ENCODE assay signal across 11 mouse cellular contexts in genomic region chr17:81579728-81580425, GRCm38 (mm10).
DNase-seq lines count a peak whose midpoint lies in the region; ATAC-seq and TF ChIP-seq lines count a peak whose summit lies in the region.
"Had no signal": no experiment of that assay in that cellular context is flagged by ENCODE, and none has a peak within 500 bp of the region (broad histone marks: within the 10 kb centered on the region; RNA-seq: fewer than 3 reads in every experiment).

No protein-coding gene starts in this region.

- no peak overlapping the region for H3K4me3 ChIP-seq in embryonic fibroblast, embryonic 13.5 days (ENCODE audit: insufficient read depth, low read length)
- no peak overlapping the region for H3K4me3 ChIP-seq in heart, postnatal 0 days (ENCODE audit: low read depth, low read length)
- no peak overlapping the region for H3K4me3 ChIP-seq in hindbrain, postnatal 0 days (ENCODE audit: low read length)
- H3K4me3 ChIP-seq in forebrain, embryonic 11.5 days (ENCODE audit: low read depth, low read length) = no peak overlapping the region
- H3K4me3 ChIP-seq: embryonic facial prominence, embryonic 15.5 days; myocyte had no signal

- WGBS in heart, postnatal 0 days = 23% methylated on average over 10 of the region's 10 CpGs
- 80% methylated on average over 10 of the region's 10 CpGs for WGBS in hindbrain, postnatal 0 days
- WGBS in forebrain, embryonic 11.5 days = 83% methylated on average over 10 of the region's 10 CpGs

- no peaks in the 10 kb centered on the region for H3K9me3 ChIP-seq in heart, postnatal 0 days (replicated peaks; ENCODE audit: control insufficient read depth, low read length)
- H3K9me3 ChIP-seq in hindbrain, postnatal 0 days (ENCODE audit: low read length) = 0 out of 2 replicates have a peak, but pooled peaks cover 3% of the 10 kb centered on the region
- H3K9me3 ChIP-seq in forebrain, embryonic 11.5 days (ENCODE audit: control insufficient read depth, low read length) = no peaks in the 10 kb centered on the region
- H3K9me3 ChIP-seq: embryonic facial prominence, embryonic 15.5 days had no signal

- no peaks in the 10 kb centered on the region; the same call in none of the 2 replicates for H3K36me3 ChIP-seq in heart, postnatal 0 days (replicated peaks; ENCODE audit: control insufficient read depth, insufficient read depth, low read length)
- no peaks in the 10 kb centered on the region for H3K36me3 ChIP-seq in hindbrain, postnatal 0 days (ENCODE audit: insufficient read depth, low read length)
- no peaks in the 10 kb centered on the region for H3K36me3 ChIP-seq in forebrain, embryonic 11.5 days (ENCODE audit: control insufficient read depth, insufficient read depth, low read length)
- H3K36me3 ChIP-seq: embryonic facial prominence, embryonic 15.5 days had no signal

- peak; percentile 5 for DNase-seq in gastrocnemius, adult 18-20 months (ENCODE audit: low spot score)
- DNase-seq in gastrocnemius, adult 8-10 months (ENCODE audit: low spot score in 2 of 2) = no peak
- DNase-seq in heart, postnatal 0 days (ENCODE audit: low spot score) = no peak
- DNase-seq in lung, postnatal 25 days (ENCODE audit: low spot score) = peak; percentile 17
- no peak for DNase-seq in hindbrain, postnatal 0 days (ENCODE audit: low spot score)
- no peak for DNase-seq in forebrain, embryonic 11.5 days (ENCODE audit: low spot score)
- no peak for DNase-seq in frontal cortex, postnatal 10 days (ENCODE audit: low spot score in 2 of 2)
- DNase-seq: liver had no signal

- no peak overlapping the region for H3K9ac ChIP-seq in heart, postnatal 0 days (replicated peaks; ENCODE audit: low read depth, low read length)
- no peak overlapping the region for H3K9ac ChIP-seq in hindbrain, postnatal 0 days (replicated peaks; ENCODE audit: low read length)
- no peak overlapping the region for H3K9ac ChIP-seq in forebrain, embryonic 11.5 days (ENCODE audit: low read length)
- H3K9ac ChIP-seq: embryonic facial prominence, embryonic 15.5 days had no signal

- no peak for TF ChIP-seq CTCF in embryonic fibroblast, embryonic 13.5 days (IDR thresholded peaks at IDR 0.05; ENCODE audit: borderline replicate concordance, insufficient read depth, low read length)
- TF ChIP-seq CTCF in heart, postnatal 0 days (IDR thresholded peaks at IDR 0.05; ENCODE audit: low read depth) = no peak
- TF ChIP-seq CTCF in hindbrain, postnatal 0 days (IDR thresholded peaks at IDR 0.05; ENCODE audit: low read depth) = no peak

- H3K27ac ChIP-seq in embryonic fibroblast, embryonic 13.5 days (ENCODE audit: insufficient read depth, low read length) = peak overlapping the region; percentile 95
- peak overlapping the region; percentile 74 for H3K27ac ChIP-seq in heart, postnatal 0 days (ENCODE audit: low read depth)
- H3K27ac ChIP-seq in hindbrain, postnatal 0 days = no peak overlapping the region
- H3K27ac ChIP-seq in forebrain, embryonic 11.5 days (ENCODE audit: low read depth, low read length) = no peak overlapping the region
- H3K27ac ChIP-seq: embryonic facial prominence, embryonic 15.5 days had no signal

- TF ChIP-seq POLR2A in embryonic fibroblast, embryonic 13.5 days (IDR thresholded peaks at IDR 0.05; ENCODE audit: low read depth, low read length) = no peak

- peaks cover 13% of the 10 kb centered on the region for H3K4me1 ChIP-seq in embryonic fibroblast, embryonic 13.5 days (ENCODE audit: control insufficient read depth, insufficient read depth, low read length)
- H3K4me1 ChIP-seq in heart, postnatal 0 days (ENCODE audit: control insufficient read depth, insufficient read depth) = peaks cover 18% of the 10 kb centered on the region
- no peaks in the 10 kb centered on the region for H3K4me1 ChIP-seq in hindbrain, postnatal 0 days (ENCODE audit: insufficient read depth, low read length)
- H3K4me1 ChIP-seq in forebrain, embryonic 11.5 days (replicated peaks; ENCODE audit: control insufficient read depth, insufficient read depth, low read length) = no peaks in the 10 kb centered on the region

- ATAC-seq in heart, postnatal 0 days (ENCODE audit: insufficient read depth, low read depth) = peak; percentile 39; the same call in 1 of the 2 replicates
- no peak for ATAC-seq in hindbrain, postnatal 0 days
- ATAC-seq in forebrain, embryonic 11.5 days (replicated peaks; ENCODE audit: low FRiP score) = no peak

- no peak for TF ChIP-seq EP300 in heart, postnatal 0 days (IDR thresholded peaks at IDR 0.05; ENCODE audit: low read depth)

- H3K4me2 ChIP-seq in heart, postnatal 0 days (ENCODE audit: low read depth, low read length) = 0 out of 2 replicates have a peak overlapping the region, but pooled peaks have one; percentile 14
- H3K4me2 ChIP-seq in hindbrain, postnatal 0 days (ENCODE audit: low read depth, low read length) = no peak overlapping the region
- no peak overlapping the region for H3K4me2 ChIP-seq in forebrain, embryonic 11.5 days (ENCODE audit: low read depth, low read length, severe bottlenecking)
- H3K4me2 ChIP-seq: embryonic facial prominence, embryonic 15.5 days had no signal

- H3K27me3 ChIP-seq in heart, postnatal 0 days (ENCODE audit: control insufficient read depth, insufficient read depth, low read length) = no peaks in the 10 kb centered on the region
- H3K27me3 ChIP-seq in hindbrain, postnatal 0 days (ENCODE audit: insufficient read depth, low read length) = no peaks in the 10 kb centered on the region
- H3K27me3 ChIP-seq in forebrain, embryonic 11.5 days (ENCODE audit: control insufficient read depth, insufficient read depth, low read length) = no peaks in the 10 kb centered on the region
- H3K27me3 ChIP-seq: embryonic facial prominence, embryonic 15.5 days had no signal

Comparison
In these comparisons a context has a peak if more than half of its experiments do, and no peak if none do; other contexts are left out.
1. DNase-seq: peak in gastrocnemius, adult 18-20 months (single experiment) and lung, postnatal 25 days (single experiment); none in gastrocnemius, adult 8-10 months (0 of 2), heart, postnatal 0 days (single experiment), hindbrain, postnatal 0 days (single experiment), forebrain, embryonic 11.5 days (single experiment) and frontal cortex, postnatal 10 days (0 of 2).
2. H3K27ac ChIP-seq: peak in embryonic fibroblast, embryonic 13.5 days (single experiment) and heart, postnatal 0 days (single experiment); none in hindbrain, postnatal 0 days (single experiment) and forebrain, embryonic 11.5 days (single experiment).